Mouse (Mus musculus) colon, adult 2 months (tissue): ENCODE measurements around the gene Plcxd1. TPM values are rescaled to one million over a fixed set of nuclear protein-coding genes. Genes with fewer than 3 reads are reported as not detected.

ENCODE experiments used
- polyA plus RNA-seq: library from polyadenylated mRNA; depleted of rRNA; stranded (reverse); fragments of >200 nt; gene quantifications from 2 replicates; pipeline ENCODE4 v1.2.3, GENCODE M21; 2012; rRNA removed

The Plcxd1 gene
- polyA plus RNA-seq, result 0.22 and 0.23 TPM in 2 replicates

GRCm38 (mm10) chr5:110099656-110100580 lies at the start of gene Plcxd1:
Gene Plcxd1, plus strand, starts transcription at chr5:110099969.

GRCm38 (mm10) chr5:110072413-110072812 lies 27.4 kb upstream of the Plcxd1 start, which contains the start of gene Gm17655:
Gene Gm17655, minus strand, starts transcription at chr5:110072513.

GRCm38 (mm10) chr5:110094030-110094846 lies 5.5 kb upstream of the Plcxd1 start, which contains the start of gene Gm35315:
Gene Gm35315, minus strand, starts transcription at chr5:110094420.

DNA sequence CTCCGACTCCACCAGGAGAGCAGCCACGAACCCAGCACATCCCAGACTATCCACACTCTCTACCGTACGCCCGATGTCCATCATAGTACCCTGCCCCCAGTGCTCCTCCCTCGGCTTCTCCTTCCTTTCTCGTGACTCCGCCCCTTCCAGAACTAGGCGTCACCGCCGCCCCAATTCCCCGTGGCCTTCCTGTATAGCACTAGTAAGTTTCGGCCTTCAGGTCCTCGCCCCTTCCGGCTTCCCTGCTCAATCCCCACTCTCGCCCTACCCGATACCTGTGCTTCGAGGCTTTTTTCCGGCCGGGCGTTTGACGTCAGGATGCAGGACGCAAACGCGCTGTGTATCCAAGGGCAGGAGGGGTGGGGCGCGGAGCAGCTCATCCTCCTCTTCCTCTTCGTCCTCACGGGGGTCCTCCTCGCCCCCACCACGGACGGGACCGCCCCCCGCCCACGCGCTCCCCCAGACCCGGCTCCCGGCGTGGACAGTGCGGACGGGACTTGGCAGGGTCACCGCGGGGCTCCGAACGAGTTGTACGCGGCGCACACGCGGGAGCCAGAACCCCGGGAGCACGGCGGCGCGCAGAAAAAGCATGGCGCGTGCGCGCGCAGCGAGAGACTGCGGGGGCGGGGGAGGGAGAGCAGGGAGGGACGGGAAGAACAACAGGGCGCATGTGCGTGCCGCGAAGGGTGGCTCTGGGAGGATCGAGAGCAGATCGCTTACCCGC lies 8.0 kb downstream of the Plcxd1 start, which contains the start of gene Gtpbp6:
Gene Gtpbp6 (minus strand): TSS at position 617 of the 724 bp plus-strand sequence.

DNA sequence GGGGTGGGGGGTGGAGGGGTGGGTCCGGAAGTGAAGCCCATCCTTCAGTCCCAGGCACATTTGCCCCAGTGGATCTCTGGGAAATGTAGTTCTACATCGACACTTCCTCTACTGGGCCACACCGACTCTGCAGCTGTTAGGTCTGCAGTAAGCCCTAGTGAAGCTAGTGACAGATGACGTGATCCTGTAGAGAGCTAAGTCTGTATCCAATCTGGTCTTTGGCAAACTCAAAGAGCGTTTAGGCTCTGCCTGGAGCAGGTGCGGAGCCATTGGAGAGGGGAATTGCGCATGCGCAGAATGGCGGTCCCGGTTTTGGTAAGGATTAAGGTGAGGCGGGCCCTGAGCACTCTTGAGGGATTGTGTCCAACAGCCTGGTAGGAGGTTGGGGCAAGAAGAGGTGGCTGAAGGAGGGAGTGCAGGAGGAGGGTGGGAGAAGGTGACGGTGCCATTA lies 10.2 kb downstream of the Plcxd1 start, which contains the start of gene Zfp605:
Gene Zfp605 (plus strand): TSS at position 102 of the 451 bp plus-strand sequence.

DNA sequence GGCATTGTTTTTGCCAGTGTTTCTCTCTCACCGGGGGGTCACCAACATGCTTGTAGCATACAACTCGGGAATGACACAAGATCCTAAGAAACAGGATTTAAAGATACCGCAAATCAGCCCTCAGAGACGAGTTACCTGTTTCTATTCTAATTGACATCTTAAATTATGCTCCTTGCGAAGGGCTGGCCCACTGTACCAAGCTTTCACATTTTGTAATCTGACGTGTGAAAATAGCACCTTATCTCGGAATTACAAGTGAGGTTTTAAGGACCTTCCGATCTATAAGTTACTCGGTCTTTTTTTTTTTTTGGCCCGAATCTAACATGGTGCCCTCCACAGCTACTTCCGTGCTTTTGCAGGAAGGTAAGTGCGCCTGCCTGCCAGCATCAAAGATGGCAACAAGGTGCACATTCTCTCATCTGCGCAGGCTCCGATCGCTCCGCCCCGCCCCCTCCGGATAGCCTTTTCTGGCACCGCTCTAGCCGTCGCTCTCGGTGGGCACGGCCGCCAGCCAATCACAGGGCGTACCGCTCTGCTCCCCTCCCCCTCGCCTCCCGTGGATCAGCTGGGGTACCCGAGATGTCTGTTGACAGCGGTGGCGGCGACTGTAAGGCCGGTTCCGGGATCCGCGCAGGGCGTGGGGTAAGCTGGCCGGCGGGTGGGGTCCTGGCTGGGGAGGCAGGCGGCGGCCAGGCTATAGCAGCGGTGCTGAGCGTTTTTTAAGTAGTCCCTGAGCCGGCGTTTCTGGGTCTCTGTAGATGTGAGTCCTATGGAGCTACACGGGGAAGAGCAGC lies 35.7 kb downstream of the Plcxd1 start, which contains the start of gene Chfr:
Gene Chfr (plus strand): TSS at position 550 of the 794 bp plus-strand sequence.

Other genes with a start within 250 kb of the Plcxd1 start
- gene Gm15446, start 176.6 kb upstream of the Plcxd1 start, polyA plus RNA-seq, result 0.66 and 0.97 TPM in 2 replicates
- 0.70 and 1.1 TPM in 2 replicates for gene Zfp932, start 103.4 kb upstream of the Plcxd1 start, polyA plus RNA-seq
- 0.06 TPM in 1 of 2 replicates, not detected in the other for gene Gm17655, start 27.5 kb upstream of the Plcxd1 start, polyA plus RNA-seq
- 0.06 TPM in 1 of 2 replicates, not detected in the other for gene Gm35315, start 5.5 kb upstream of the Plcxd1 start, polyA plus RNA-seq
- gene Gtpbp6, start 8.2 kb downstream of the Plcxd1 start, polyA plus RNA-seq, result 122 and 143 TPM in 2 replicates
- 0.14 and 0.15 TPM in 2 replicates for gene Zfp605, start 10.1 kb downstream of the Plcxd1 start, polyA plus RNA-seq
- 67.2 and 69.3 TPM in 2 replicates for gene Chfr, start 35.9 kb downstream of the Plcxd1 start, polyA plus RNA-seq
- 12.3 and 13.0 TPM in 2 replicates for gene Golga3, start 76.7 kb downstream of the Plcxd1 start, polyA plus RNA-seq
- gene Ankle2, start 131.0 kb downstream of the Plcxd1 start, polyA plus RNA-seq, result 6.9 and 7.4 TPM in 2 replicates
- gene Pgam5, start 169.9 kb downstream of the Plcxd1 start, polyA plus RNA-seq, result 16.5 and 18.2 TPM in 2 replicates
- 5.4 and 6.0 TPM in 2 replicates for gene Pxmp2, start 186.2 kb downstream of the Plcxd1 start, polyA plus RNA-seq
- gene Pole, start 186.3 kb downstream of the Plcxd1 start, polyA plus RNA-seq, result 3.5 and 3.6 TPM in 2 replicates
- gene P2rx2, start 243.2 kb downstream of the Plcxd1 start, polyA plus RNA-seq, result 6.5 and 7.8 TPM in 2 replicates
- not detected in 2 replicates for gene Lrcol1, start 244.8 kb downstream of the Plcxd1 start, polyA plus RNA-seq